Mouse (Mus musculus) brain, embryonic 14.5 days (tissue): ENCODE measurements around the gene BC017158.

Source experiments
- CTCF ChIP-seq: fragments of 200-500 bp; IDR thresholded peaks from 2 replicates; pipeline ENCODE4 v1.5.1; 2012; ENCODE audit warnings: inconsistent platforms, mild to moderate bottlenecking, moderate library complexity, borderline replicate concordance; ENCODE audit not compliant: insufficient read depth, insufficient read length; ENCODE audit errors: extremely low read depth
- POLR2A ChIP-seq: fragments of 200-500 bp; IDR thresholded peaks from 2 replicates; pipeline ENCODE4 v1.6.1; 2012; ENCODE audit warnings: mild to moderate bottlenecking, inconsistent platforms, borderline replicate concordance; ENCODE audit not compliant: poor library complexity, insufficient read depth, insufficient read length, severe bottlenecking; ENCODE audit errors: extremely low read depth

- no peak for TF ChIP-seq CTCF
- TF ChIP-seq POLR2A, result no peak
Observed at GRCm38 (mm10) chr7:128310229-128310688, 12.3 kb upstream of the BC017158 start.
